Mouse (Mus musculus) left cerebral cortex, adult 2 months (tissue): Measurements from ENCODE around the gene Eef1akmt1. TPM values are rescaled to one million over a fixed set of nuclear protein-coding genes. Genes with fewer than 3 reads are reported as not detected.

Experiments
- DNase-seq, 2 experiments: peaks; one replicate each; pipeline ENCODE4 v3.0.0; 2021 to 2022; ENCODE audit warnings: low spot score in 2 of 2, mixed read lengths in 1 of 2; ENCODE audit errors: extremely low spot score in 1 of 2
- H3K27ac ChIP-seq: fragments of 200-600 bp; 2 replicates; pipeline ENCODE4 v1.8.1; 2022
- H3K4me3 ChIP-seq: fragments of 200-600 bp; 2 replicates; pipeline ENCODE4 v1.8.1; 2022
- CTCF ChIP-seq: fragments of 200-600 bp; IDR thresholded peaks from 2 replicates; pipeline ENCODE4 v1.8.1; 2022; ENCODE audit warnings: antibody characterized with exemption, mild to moderate bottlenecking, moderate library complexity
- intact Hi-C: fragments of 180-260 bp; cut with DNase I; formaldehyde crosslinking; loops from one replicate; pipeline ENCODE4 v1.15.1; 2025
- long read RNA-seq, 2 experiments: library from polyadenylated mRNA; stranded (forward); transcript quantifications; one replicate each; pipeline ENCODE4 v2.0.0; 2021; ENCODE audit warnings: borderline mapping rate in 2 of 2
- total RNA-seq, 2 experiments: library from RNA; stranded (reverse); gene quantifications; 2 replicates each; pipeline ENCODE4 v1.2.3; 2021

Eef1akmt1 gene
- total RNA-seq = 10 to 100 TPM; 30.7 to 38.0 TPM
- long read RNA-seq, experiment 1, transcript Eef1akmt1-201 (5 exons, 880 nt) = major isoform, 14 of 15 reads
- long read RNA-seq, experiment 1, partial matches to known transcripts = 1 of 15 reads
- long read RNA-seq, experiment 1, other reads (novel, unspliced or antisense) = 0 of 15 reads
- long read RNA-seq, experiment 2, transcript Eef1akmt1-201 (5 exons, 880 nt) = major isoform, 7 of 11 reads
- long read RNA-seq, experiment 2, partial matches to known transcripts = 2 of 11 reads
- long read RNA-seq, experiment 2, other reads (novel, unspliced or antisense) = 2 of 11 reads

GRCm38 (mm10) chr14:57571155-57572133 is at the start of gene Eef1akmt1:
Gene Eef1akmt1 (minus strand): TSS chr14:57571612.
- intact Hi-C loops = loop anchor here (2.0 kb wide), 1 partner anchor 37 kb away; no protein-coding TSS in a partner anchor
- H3K27ac ChIP-seq = peak within 1 kb of the TSS; percentile 93
- H3K4me3 ChIP-seq = peak within 1 kb of the TSS; percentile 77
- DNase-seq = peak; percentile 96 to 98
- TF ChIP-seq CTCF = no peak

- intact Hi-C loops = no loop called here
- DNase-seq = no peak
- Histone ChIP-seq H3K4me3 (no peak overlapping the region), H3K27ac (no peak overlapping the region)
- TF ChIP-seq CTCF = no peak
These were observed 49.3 kb upstream of the Eef1akmt1 start for GRCm38 (mm10) chr14:57620598-57621236.

GRCm38 (mm10) chr14:57619487-57619886 is 48.1 kb upstream of the Eef1akmt1 start:
- peak in 1 of 2 experiments; percentile 20 for DNase-seq
- H3K27ac ChIP-seq = no peak overlapping the region
- intact Hi-C loops = loop anchor here (2.0 to 5.0 kb wide), 2 partner anchors 92 to 247 kb away; no protein-coding TSS in a partner anchor
- TF ChIP-seq CTCF = peak; percentile 62
- H3K4me3 ChIP-seq = no peak overlapping the region

GRCm38 (mm10) chr14:57617675-57618074 is 46.3 kb upstream of the Eef1akmt1 start:
- H3K4me3 ChIP-seq = no peak overlapping the region
- DNase-seq = no peak
- no peak overlapping the region for H3K27ac ChIP-seq
- intact Hi-C loops = loop anchor here (2.0 to 5.0 kb wide), 2 partner anchors 90 to 245 kb away; no protein-coding TSS in a partner anchor
- no peak for TF ChIP-seq CTCF

- peak overlapping the region; percentile 2; the same call in 1 of the 2 replicates for H3K27ac ChIP-seq
- no peak for DNase-seq
- TF ChIP-seq CTCF = no peak
- H3K4me3 ChIP-seq = no peak overlapping the region
- intact Hi-C loops = loop anchor here (5.0 kb wide), 1 partner anchor 89 kb away; no protein-coding TSS in a partner anchor
These were observed 45.0 kb upstream of the Eef1akmt1 start for GRCm38 (mm10) chr14:57616339-57616965.

- H3K4me3 ChIP-seq = no peak overlapping the region
- intact Hi-C loops = loop anchor here (5.0 kb wide), 1 partner anchor 89 kb away; no protein-coding TSS in a partner anchor
- no peak for TF ChIP-seq CTCF
- H3K27ac ChIP-seq = no peak overlapping the region
- no peak for DNase-seq
These were observed 44.4 kb upstream of the Eef1akmt1 start for GRCm38 (mm10) chr14:57615828-57616227.

GRCm38 (mm10) chr14:57611034-57611433 is 39.6 kb upstream of the Eef1akmt1 start:
- DNase-seq = no peak
- no peak overlapping the region for H3K27ac ChIP-seq
- intact Hi-C loops = no loop called here
- TF ChIP-seq CTCF = no peak
- no peak overlapping the region for H3K4me3 ChIP-seq

GRCm38 (mm10) chr14:57609816-57610329 is 38.5 kb upstream of the Eef1akmt1 start:
- H3K27ac ChIP-seq = no peak overlapping the region
- DNase-seq = no peak
- TF ChIP-seq CTCF = no peak
- intact Hi-C loops = no loop called here
- H3K4me3 ChIP-seq = no peak overlapping the region

GRCm38 (mm10) chr14:57607500-57607899 is 36.1 kb upstream of the Eef1akmt1 start:
- peak; percentile 71 to 73 for DNase-seq
- Histone ChIP-seq H3K4me3 (no peak overlapping the region), H3K27ac (no peak overlapping the region)
- TF ChIP-seq CTCF = no peak
- intact Hi-C loops = no loop called here

- no peak for TF ChIP-seq CTCF
- intact Hi-C loops = no loop called here
- Histone ChIP-seq H3K4me3 (no peak overlapping the region), H3K27ac (no peak overlapping the region)
- DNase-seq = no peak
These were observed 35.4 kb upstream of the Eef1akmt1 start for GRCm38 (mm10) chr14:57606663-57607365.
